Mouse (Mus musculus) frontal cortex, postnatal 10 days (tissue): ENCODE measurements at regions not wholly inside any gene's neighbourhood (a gene's known extent, or its start where the extent isn't known, plus 50 kb on each side); places are given as distances from the start of the nearest gene placed in this dataset.

Experiments used
- DNase-seq, 2 experiments: peaks; one replicate each; pipeline ENCODE4 v3.0.0; 2022; ENCODE audit warnings: low spot score in 2 of 2, mixed read lengths in 1 of 2

DNA sequence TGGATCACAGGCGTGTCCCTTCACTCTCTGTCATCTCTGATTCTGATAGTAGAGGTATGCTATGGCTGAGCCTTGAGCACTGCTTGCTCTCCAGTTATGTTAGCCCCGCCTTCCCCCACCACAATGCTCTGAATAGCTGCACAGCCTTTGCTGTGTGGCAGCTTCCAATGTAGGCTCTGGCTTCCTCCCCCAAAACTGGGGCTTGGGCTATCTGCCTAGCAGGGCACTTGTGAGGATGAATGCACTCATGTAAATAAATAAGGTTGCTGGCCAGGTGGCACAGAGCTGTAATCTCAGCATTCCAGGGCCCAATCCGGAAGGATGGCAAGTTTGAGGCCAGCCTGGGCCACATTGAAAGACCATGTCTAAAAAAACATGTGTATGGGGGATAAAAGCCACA lies 103.6 kb upstream of the Sdk1 start:
- DNase-seq, result no peak

DNA sequence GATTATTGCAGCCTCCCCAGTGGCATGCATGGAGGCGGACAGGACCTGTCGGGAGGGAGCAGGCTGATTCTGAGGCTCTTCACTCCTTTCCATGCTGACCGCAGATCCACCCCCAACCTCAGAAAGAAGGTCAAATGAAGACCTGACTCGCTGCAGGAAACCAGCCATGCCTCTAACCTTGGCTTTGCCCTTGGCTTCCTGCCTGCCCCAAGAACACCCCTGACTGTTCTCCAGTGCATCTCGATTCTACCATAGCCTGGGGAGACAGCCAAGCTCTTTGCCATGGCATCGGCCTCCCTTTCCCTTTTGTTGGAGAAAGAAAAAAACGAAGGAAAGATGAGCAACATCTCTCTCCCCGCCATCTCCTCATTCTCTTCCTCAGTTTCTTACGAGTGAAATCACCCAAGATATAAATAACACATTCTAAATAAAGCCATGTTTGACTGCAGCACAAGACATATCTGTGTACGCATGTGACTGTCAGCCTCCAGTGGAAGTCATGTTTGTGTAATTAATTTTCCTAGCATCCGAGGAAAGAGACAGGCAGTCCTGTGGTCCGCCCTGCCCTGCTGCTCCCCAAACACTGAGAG lies 102.4 kb upstream of the Sdk1 start:
- no peak for DNase-seq

DNA sequence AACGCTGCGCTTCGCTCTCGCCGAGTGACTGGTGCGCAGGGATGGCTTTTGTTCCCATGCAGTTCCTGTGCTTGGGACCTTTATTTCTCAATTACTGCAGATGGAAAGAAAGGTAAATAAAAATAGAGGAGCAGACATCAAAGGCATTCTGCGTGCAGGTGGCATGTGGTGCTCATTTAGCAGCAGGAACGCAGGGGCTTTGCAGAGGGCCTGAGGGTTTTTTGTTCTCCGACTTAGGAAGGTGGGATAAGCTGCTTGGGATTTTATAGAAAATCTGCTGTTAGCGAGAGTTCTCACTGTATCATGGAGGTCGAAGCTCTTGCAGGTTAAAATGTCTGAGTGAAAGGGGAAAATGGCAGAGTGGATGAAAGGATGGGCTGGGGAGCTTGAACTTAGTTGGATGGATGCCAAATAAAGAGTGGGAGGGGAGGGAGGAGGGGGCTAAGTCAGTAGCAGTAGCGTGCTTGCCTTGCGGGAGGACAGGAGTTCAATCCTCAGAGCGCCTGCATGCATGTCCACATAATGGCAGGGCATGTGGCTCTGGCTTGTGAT lies 101.9 kb upstream of the Sdk1 start:
- no peak for DNase-seq

DNA sequence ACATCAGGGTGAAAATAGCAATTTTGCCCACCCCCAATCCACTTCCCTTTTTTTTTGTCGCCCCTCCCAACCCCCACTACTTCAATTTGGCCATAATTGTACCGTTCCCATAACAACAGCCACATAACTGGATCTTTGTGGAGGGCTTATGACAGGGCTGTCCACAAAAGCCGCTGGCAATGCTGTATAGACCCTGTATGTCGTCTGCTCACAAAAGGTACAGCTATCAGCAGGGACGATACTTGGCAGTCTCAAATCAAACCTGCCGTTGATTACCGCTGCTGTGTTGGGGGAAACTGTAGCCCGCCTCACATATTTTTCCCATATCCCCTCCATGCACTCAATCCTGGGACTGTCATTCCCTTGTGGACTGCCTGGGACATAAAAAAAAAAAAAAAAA lies 80.9 kb upstream of the Sdk1 start:
- DNase-seq, result no peak

DNA sequence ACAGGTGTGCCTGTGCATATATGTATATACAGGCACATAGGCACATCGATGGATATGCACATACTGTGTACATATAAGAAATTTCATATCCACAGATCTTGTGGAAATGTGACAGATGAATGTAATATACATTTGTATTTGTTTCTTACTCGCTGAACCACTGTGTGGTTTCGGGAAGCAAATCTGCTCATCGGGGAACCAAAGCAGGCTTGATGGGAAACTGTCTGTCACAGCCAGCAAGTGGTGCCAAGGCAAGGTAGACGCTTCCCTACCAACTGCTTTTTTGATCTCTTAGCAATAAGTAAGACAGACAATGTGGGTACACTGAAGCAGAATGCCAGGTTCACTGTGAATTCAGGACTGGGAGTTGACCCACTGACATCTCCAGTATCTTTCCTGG lies 80.3 kb upstream of the Sdk1 start:
- DNase-seq, result no peak

DNA sequence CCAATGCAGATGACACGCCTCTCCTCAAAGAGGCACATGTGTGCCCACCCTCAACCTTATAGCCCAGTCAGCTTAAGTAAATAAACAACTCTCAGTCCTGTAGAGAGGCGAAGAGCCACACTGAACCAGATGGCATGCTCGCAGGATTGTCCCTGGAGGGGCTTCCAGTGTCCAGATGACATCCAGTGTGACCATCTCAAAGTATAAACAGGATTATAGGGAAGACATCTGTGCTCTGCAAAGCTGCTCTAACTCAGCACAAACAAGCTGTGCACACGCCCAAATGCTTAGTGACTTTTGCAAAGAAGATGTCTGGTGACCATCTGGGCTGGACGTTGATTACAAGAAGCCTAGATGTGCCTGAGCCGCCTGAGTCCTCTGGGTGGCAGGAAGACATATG lies 58.8 kb upstream of the Sdk1 start:
- no peak for DNase-seq

DNA sequence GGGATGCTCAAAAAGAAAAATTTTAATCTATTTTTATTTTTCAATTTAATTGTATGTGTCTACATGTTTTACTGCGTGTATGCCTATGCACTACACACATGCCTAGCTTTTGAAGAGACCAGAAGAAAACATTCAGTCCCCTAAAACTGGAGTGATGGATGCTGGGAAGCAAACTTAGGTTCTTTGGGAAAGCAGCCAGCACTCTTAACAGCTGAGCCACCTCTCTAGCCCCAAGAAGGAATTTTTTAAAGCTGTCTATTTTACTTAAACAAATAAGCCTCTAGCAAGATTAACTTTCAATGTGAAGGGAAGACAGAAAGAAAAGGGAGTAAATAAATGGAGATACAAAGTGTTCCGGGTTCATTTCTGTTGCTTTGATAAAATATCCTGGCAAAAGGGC lies 52.3 kb upstream of the Sdk1 start:
- DNase-seq, result no peak
